Mouse (Mus musculus) C2C12 (cell line): ENCODE data around the gene Spindoc.

Source experiments
- CEBPB ChIP-seq: IDR thresholded peaks from one replicate; pipeline ENCODE4 v1.6.1; 2011; ENCODE audit warnings: low read depth, mild to moderate bottlenecking, control low read depth, moderate library complexity
- CTCF ChIP-seq: IDR thresholded peaks from one replicate; pipeline ENCODE4 v1.5.1; 2011; ENCODE audit not compliant: control insufficient read depth, insufficient read depth, insufficient read length
- MAX ChIP-seq: IDR thresholded peaks from one replicate; pipeline ENCODE4 v1.6.1; 2011; ENCODE audit warnings: mild to moderate bottlenecking, control low read depth
- MYOD1 ChIP-seq: IDR thresholded peaks from one replicate; pipeline ENCODE4 v1.6.1; 2011; ENCODE audit warnings: low read depth; ENCODE audit not compliant: control insufficient read depth, insufficient read length
- USF1 ChIP-seq: IDR thresholded peaks from one replicate; pipeline ENCODE4 v1.6.1; 2011; ENCODE audit warnings: low read depth, mild to moderate bottlenecking, control low read depth, moderate library complexity

DNA sequence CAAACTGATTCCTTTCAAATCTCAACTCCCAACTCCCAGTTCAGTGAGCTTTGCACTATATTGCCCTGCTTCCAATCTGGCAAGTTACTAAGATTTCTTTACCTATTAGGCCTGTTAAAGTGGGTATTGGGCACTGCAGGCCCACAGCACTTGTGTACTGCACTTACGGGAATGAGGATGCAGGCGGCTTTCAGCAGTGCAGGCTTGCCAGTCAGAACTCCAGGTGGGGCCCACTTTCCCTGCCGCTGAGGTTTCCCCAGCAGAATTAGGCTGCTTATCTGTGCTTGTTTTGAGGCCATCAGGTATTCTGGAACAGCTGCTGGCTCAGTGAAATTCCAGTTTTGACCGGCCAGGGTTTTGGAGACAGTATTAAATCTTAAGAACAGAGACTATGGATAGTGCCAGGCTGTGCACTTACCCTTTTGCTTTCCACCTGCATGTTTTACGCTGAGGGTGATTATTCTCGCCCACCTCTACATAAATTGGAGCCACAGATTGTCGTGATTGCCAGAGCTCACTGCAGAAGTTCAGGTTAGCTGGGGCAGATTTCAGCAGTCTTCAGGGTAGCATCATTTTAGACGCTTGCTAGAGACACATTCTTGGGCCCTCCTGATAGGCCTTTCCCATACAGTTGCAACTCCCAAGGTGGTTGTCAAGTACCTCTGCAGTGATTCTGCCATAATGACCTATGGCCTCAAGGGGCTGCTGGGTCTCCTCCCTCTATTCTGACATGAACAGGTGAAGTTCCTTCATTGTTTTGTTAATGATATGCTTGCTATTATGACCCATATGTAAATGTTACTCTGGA, 42.0 kb upstream of the Spindoc start:
- TF ChIP-seq CTCF (no peak), MAX (no peak), USF1 (no peak), CEBPB (no peak), MYOD1 (no peak)
